Mouse (Mus musculus): ENCODE data around the gene Tet3. TPM values are rescaled to one million over a fixed set of nuclear protein-coding genes. Genes with fewer than 3 reads are reported as not detected.
"Not testable (repeated sequence)": the region's sequence is repeated elsewhere in the genome, so short reads cannot be mapped to it uniquely, and the experiment has no call there.

The Tet3 gene
- total RNA-seq, 2 experiments from 2014 or later, result 12.2 to 29.6 TPM

DNA sequence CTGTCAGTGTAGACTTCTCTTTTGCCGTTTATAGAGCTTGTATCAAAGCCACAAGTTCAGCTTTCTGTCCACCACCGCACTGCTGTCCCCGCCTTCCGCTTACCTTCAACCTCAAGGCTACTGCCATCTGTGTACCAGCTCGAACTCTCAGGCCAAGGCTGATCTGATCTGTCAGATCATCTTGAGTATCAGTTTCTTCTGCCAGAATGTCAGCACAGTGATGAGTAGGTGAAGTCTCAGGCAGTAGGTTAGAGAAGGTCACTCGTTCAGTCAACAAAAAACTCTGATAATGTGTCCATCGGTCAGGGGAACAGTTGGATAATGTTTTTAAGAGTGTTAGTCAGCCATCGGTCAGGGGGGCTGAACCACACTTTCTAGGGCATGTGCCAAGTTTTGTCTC, 113.6 kb downstream of the Tet3 start:
- ATAC-seq (replicated peaks; ENCODE audit: poor library complexity), result not testable (repeated sequence)

DNA sequence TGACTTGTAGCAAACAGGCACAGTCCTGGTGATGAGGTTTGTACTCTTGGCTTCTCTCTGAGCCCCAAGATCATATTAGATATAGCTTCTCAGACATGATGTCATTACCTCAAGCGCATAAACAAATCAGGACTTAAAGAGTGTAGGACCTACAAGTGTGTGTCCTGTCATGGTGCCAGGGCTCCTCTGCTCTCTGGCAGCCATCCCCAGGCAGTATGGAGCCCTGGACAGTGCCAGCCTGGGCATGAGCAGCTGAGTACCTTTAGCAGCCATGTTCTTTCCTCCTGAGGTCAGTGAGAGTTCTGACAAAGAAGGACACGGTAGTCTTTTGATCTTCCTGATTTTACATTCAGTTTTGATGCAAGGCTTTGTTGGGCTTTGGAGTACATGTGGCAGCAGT, 115.9 kb downstream of the Tet3 start:
- no peak for ATAC-seq (replicated peaks; ENCODE audit: poor library complexity)

DNA sequence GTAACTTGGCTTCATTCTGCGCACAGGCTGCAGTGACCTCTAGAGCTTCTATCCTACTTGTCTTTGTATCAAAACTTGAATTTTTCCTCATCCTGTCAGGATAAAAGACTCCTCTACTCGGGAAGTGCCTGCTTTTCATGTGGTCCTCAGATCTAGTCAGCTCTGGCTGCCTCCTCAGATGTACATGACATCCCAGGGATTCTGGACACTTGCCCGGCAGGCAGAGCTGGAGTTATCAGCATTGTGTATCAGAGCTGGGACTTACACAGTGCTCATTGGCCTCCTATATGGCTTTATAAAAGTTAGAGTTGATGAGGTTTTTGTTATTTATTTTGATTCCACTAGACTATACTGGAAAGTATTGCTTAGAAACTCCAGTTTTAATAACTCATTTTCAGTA, 117.5 kb downstream of the Tet3 start:
- no peak for ATAC-seq (replicated peaks; ENCODE audit: poor library complexity)

DNA sequence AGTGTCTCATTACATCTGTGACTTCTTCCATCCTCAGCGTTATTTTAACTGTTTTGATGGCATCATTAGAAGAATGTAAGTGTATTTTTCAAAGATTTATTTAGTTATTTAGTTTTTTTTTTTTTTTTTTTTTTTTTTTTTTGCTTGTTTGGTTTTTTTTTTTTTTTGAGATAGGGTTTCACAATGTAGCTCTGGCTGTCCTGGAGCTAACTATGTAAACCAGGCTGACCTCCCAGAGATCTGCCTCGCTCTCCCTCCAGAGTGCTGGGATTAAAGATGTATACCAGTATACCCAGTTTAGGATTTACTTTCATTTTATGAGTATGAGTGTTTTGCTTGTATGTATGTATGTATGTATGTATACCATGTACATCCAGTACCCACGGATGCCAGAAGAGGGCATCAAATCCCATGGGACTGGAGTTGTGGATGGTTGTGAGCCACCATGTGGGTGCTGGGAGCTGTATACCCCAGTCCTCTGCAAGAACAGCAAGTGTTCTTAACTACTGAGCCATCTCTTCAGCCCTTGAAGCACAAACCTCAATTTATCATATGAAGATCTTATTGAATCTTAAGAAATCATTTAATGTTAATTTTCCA, 131.2 kb downstream of the Tet3 start:
- ATAC-seq (replicated peaks; ENCODE audit: poor library complexity), result no peak

DNA sequence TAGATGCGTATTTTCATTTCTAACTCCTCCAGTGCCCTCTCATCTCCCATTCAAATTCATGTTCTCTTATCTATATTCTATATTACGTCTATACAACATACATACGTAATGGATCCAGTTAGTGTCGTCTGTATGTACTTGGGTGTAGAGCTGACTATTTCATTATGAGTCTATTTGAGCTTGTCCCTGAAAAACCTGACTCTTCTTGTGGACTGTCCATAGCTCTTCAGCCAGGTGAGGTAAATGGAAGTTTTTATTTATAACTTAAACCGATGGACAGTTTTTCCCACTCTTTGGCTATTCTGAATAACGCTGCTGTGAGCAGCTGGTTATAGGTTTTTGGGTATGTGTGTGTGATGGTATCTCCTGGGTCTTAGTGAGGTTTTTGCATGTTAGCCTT, 132.1 kb downstream of the Tet3 start:
- ATAC-seq (replicated peaks; ENCODE audit: poor library complexity), result no peak

DNA sequence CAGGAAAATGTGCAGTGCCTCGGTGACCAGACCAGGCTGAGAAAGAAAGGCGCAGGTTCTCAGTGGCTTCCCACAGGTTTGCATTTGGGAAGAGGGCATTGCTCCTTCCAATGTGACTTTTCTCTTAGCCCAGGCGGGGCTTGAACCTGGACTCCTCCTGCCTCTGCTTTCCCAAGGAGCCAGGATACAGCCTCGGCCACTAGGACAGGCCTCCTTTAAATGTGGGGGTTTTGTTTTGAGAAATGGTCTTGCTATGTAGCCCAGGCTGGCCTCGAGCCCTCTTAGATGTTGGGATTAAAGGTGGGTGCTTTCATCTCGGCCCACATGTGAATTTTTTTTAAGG, 132.5 kb downstream of the Tet3 start:
- ATAC-seq (replicated peaks; ENCODE audit: poor library complexity), result no peak; the same call in 1 of the 2 replicates

DNA sequence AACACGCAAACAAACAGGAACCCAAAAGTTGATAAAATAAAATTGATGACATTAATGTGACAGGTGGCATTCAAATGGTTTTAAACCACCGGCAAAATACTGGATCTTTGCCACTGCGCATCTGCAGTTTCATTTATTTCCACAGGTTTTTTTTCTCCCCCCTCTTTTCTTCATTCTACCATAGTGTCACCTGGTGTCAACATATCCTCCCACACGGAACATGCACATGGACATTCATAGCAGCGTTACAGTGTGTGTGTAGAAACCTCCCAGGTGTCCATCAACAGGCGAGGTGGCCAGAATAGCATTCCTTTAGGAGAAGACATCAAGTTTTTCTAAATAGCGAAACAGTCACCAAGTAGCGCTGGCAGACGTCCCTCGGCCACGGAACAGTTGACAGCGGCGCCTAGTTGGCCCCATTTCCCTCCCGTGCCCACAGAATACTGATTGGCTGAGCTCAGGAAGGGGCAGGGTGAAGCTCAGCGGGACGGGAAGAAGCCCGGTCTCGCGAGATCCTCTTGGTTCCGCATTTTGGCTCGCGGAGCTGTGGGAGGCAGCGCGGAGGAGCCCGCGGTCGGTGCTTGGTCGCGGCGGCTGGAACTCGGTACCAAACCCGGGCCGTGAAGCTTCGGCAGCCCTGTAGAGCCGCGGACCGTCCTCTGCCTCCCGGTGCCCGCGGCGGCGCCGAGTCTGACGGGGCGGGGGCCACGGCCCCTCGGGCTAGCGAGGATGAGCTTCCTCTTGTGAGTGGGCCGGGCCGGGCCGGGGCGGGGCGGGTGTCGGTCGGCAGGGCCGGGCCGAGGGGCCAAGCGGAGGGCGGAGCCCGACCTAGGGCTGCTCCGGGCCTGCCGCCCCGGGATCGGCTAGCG, 133.1 kb downstream of the Tet3 start, which contains the start of the genes Mthfd2 and Mob1a:
Gene Mthfd2, minus strand, starts transcription at position 384 of the 869 bp plus-strand sequence.
Gene Mob1a, plus strand, starts transcription at position 492 of the 869 bp plus-strand sequence.
- ATAC-seq (replicated peaks; ENCODE audit: poor library complexity), result peak; percentile 94

DNA sequence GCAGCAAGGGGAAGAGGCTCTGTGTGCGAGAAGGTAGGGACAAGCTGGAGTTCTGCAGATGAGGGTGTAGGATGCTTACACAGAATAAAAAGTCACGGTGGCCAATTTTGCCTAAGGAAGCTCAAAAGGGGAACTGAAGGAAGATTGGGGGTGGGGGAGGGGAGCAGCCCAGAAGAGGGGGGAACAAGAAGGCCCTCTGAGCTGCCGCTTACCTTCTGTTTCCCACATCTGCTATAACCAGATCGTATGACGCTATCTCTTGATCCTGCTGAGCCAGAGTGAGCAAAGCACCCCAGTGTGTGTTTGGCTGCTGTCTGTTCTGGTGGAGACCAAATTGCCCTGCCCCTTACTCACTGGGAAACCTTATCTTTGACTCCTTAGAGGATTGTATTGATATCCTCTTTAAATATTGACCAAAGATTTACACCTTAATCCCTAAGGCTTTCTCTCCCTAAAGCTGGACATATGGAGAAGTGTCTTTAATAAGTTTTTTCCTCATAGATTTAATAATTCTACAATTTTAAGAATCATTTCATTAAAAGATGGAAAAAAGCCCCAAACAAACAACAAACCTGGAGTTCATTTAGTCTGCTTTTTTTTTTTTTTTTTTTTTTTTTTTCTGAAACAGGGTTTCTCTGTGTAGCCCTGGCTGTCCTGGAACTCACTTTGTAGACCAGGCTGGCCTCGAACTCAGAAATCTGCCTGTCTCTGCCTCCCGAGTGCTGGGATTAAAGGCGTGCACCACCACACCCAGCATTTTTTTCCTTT, 135.0 kb downstream of the Tet3 start:
- ATAC-seq (replicated peaks; ENCODE audit: poor library complexity), result peak; percentile 36

DNA sequence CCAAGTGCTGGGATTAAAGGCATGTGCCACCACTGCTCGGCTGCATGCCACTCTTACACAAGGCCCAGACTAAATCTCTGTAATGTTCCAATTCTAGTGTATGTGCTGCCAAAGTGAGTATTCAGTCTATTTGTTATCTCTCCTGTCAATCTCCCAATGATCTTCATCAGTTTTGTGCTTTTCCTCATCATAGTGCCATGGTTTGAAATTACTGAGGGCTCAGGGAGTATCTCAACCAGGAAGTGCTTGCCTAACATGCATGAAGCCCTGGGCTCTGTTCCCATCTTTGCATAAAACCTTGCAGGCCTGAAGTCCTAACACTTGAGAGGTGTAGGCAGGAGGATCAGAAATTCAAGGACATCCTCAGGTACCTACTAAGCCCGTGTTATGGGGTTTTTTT, 136.1 kb downstream of the Tet3 start:
- no peak for ATAC-seq (replicated peaks; ENCODE audit: poor library complexity)

DNA sequence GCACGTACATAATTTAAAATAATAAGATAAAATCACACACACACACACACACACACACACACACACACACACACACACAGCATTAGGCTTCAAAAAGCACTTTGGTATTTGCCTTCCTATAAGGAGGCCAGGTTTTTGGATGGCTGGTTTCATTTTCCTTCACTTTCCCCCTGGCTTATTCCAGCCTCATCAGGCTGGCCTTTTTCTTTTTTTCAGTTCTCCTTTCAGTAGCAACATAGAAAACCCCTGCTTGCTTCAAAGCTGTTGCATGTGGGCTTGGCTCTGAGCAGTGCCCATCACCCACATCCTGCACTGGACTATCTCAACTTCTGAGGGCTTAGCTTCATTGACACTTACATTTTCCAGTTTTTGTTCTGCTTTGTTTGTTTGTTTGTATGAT, 137.0 kb downstream of the Tet3 start:
- no peak for ATAC-seq (replicated peaks; ENCODE audit: poor library complexity)

DNA sequence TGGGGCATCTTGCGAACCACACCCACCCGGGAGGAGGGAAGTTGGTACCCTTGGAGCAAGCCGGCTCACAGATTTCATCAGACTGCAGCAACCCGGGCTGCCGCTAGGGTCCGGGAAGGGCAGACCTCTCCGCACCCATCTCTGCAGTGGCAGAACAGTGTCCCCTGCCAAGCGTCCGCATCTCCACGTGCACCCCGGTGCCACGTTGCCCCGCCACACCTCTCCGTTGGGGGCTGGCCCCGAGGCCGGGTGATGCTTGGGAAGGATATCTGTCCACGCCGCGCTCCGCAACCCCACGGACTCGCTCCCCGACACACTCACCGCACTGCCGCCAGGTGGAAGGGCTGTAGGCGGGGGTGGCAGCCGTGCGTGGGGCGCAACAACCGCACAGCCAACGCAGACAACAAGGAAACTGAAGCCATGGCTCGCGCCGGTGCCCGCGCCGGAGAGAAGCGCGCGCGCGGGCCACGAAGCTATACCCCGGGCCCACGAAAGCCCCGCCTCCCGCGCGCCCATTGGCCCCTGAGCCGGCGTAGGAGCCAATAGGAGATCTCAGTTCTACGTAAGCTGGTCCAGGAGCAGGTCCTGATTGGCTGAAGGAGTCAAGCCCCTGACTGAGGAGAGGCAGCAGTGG, 141.7 kb downstream of the Tet3 start:
- peak; percentile 94 for ATAC-seq (replicated peaks; ENCODE audit: poor library complexity)

DNA sequence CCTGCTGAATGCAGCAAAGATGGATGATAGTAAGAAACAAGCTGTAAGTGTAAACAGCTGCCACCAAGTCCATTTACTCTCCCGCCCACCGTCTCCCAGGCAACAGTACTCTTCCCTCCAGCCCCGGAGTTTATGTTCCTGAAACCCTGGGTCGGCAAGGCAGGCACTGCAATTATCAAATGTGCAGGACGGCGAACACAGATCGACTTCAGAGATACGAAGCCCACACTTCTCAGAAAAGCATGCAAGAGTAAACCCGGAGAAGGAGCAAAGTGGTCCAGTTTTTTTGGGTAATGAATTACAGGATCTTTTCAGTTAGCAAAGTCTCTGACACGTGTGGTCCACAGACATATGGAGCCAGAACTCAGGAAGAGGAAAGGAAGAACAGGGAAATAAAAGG, 142.9 kb downstream of the Tet3 start:
- ATAC-seq (replicated peaks; ENCODE audit: poor library complexity), result no peak

DNA sequence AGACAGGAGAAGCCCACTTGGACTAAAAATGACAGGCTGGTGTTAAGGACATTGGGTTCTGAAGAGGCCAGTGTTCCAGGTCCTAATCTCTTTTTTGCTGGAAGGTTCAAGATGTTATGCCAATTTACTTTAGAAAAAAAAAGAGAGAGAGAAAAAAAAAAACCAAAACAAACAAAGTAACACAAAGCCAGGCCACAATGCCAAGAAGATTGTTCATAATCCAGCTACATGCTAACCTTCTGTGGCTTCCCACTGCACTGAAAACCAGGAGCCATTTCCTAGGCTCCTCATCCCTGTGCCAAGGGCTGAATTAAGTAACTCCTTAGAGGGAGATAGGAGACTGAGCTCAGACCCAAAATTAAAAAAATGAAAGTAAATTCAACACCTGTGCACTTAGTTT, 143.6 kb downstream of the Tet3 start:
- no peak for ATAC-seq (replicated peaks; ENCODE audit: poor library complexity)

DNA sequence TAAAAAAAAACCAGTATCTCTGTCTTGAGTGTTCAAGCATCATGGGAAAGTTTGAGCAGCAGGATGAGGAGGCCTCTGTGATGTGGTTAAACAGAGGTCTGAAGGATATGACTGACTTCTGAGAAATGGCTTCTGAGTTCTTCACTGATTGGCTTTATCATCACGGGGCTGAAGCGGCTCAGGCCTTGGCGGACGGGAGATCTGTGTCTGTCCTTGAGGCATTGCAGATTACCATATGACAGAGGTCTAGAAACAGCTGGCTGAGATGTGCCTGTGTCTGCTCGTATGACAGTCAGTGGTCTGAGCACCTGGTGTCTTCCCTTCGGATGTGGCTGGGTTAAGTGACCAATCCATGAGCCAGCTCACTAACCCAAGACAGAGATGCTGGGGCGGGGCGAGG, 146.4 kb downstream of the Tet3 start:
- ATAC-seq (replicated peaks; ENCODE audit: poor library complexity), result no peak

Other genes with a start within 250 kb of the Tet3 start
- 0.10 TPM in 1 of 2 replicates, not detected in the other for gene Slc4a5, start 239.3 kb downstream of the Tet3 start, total RNA-seq (2015)
- gene Slc4a5, start 239.3 kb downstream of the Tet3 start, total RNA-seq (2017), result under 0.01 TPM in 1 of 2 replicates, not detected in the other
- 19.7 and 26.8 TPM in 2 replicates for gene Mthfd2, start 133.2 kb downstream of the Tet3 start, total RNA-seq (2015)
- gene Mthfd2, start 133.2 kb downstream of the Tet3 start, total RNA-seq (2017), result 23.1 and 25.0 TPM in 2 replicates
- 83.8 and 90.1 TPM in 2 replicates for gene Mob1a, start 133.1 kb downstream of the Tet3 start, total RNA-seq (2015)
- gene Mob1a, start 133.1 kb downstream of the Tet3 start, total RNA-seq (2017), result 129 and 133 TPM in 2 replicates
- 81.1 and 95.2 TPM in 2 replicates for gene Bola3, start 109.9 kb downstream of the Tet3 start, total RNA-seq (2015)
- 62.6 and 70.8 TPM in 2 replicates for gene Bola3, start 109.9 kb downstream of the Tet3 start, total RNA-seq (2017)
- gene Dguok, start 47.9 kb upstream of the Tet3 start, total RNA-seq (2015), result 40.2 and 51.7 TPM in 2 replicates
- 34.3 and 35.3 TPM in 2 replicates for gene Dguok, start 47.9 kb upstream of the Tet3 start, total RNA-seq (2017)
- not detected in 2 replicates for gene Actg2, start 77.2 kb upstream of the Tet3 start, total RNA-seq (2015)
- not detected in 2 replicates for gene Actg2, start 77.2 kb upstream of the Tet3 start, total RNA-seq (2017)
- 30.8 and 34.5 TPM in 2 replicates for gene Stambp, start 113.6 kb upstream of the Tet3 start, total RNA-seq (2015)
- gene Stambp, start 113.6 kb upstream of the Tet3 start, total RNA-seq (2017), result 4.0 and 7.4 TPM in 2 replicates
- gene Clec4f, start 197.1 kb upstream of the Tet3 start, total RNA-seq (2015), result not detected in 2 replicates
- not detected in 2 replicates for gene Clec4f, start 197.1 kb upstream of the Tet3 start, total RNA-seq (2017)
- gene Cd207, start 218.8 kb upstream of the Tet3 start, total RNA-seq (2015), result not detected in 2 replicates
- gene Cd207, start 218.8 kb upstream of the Tet3 start, total RNA-seq (2017), result not detected in 2 replicates

Measured in megakaryocyte progenitor cell, adult 5-6 weeks (primary cell).